Mouse (Mus musculus) small intestine, adult 2 months (tissue): ENCODE results near the gene Hrasls. TPM values are rescaled to one million over a fixed set of nuclear protein-coding genes. Genes with fewer than 3 reads are reported as not detected.

Experiments used
- H3K27ac ChIP-seq: fragments of 200-500 bp; 2 replicates; pipeline ENCODE4 v1.5.1; 2012; ENCODE audit warnings: low read depth, low read length, control low read depth, inconsistent platforms; ENCODE audit not compliant: insufficient read depth
- H3K27me3 ChIP-seq: fragments of 200-500 bp; 2 replicates; pipeline ENCODE4 v1.6.1; 2012; ENCODE audit warnings: mild to moderate bottlenecking, moderate library complexity, low read length, inconsistent platforms; ENCODE audit not compliant: control insufficient read depth, insufficient read depth
- H3K36me3 ChIP-seq: fragments of 200-500 bp; 2 replicates; pipeline ENCODE4 v1.6.1; 2012; ENCODE audit warnings: mild to moderate bottlenecking, low read length, control low read depth, inconsistent platforms; ENCODE audit not compliant: control insufficient read depth, insufficient read depth
- H3K4me1 ChIP-seq: fragments of 200-500 bp; 2 replicates; pipeline ENCODE4 v1.6.1; 2012; ENCODE audit warnings: low read length, inconsistent platforms, mixed read lengths; ENCODE audit not compliant: control insufficient read depth, insufficient read depth, insufficient read length
- H3K4me3 ChIP-seq: fragments of 200-500 bp; 2 replicates; pipeline ENCODE4 v1.5.1; 2012; ENCODE audit warnings: low read depth, mild to moderate bottlenecking, control low read depth, inconsistent platforms, low read length, moderate library complexity
- CTCF ChIP-seq: fragments of 200-500 bp; IDR thresholded peaks from 2 replicates; pipeline ENCODE4 v1.5.1; 2012; ENCODE audit warnings: low read depth, mild to moderate bottlenecking, control low read depth, inconsistent platforms, low read length, moderate library complexity, mixed read lengths; ENCODE audit not compliant: insufficient replicate concordance, insufficient read length; ENCODE audit errors: extremely low read depth
- POLR2A ChIP-seq: fragments of 200-500 bp; IDR thresholded peaks from 2 replicates; pipeline ENCODE4 v1.6.1; 2012; ENCODE audit warnings: low read depth, mild to moderate bottlenecking, control low read depth, inconsistent platforms, low read length, moderate library complexity
- WGBS: fragments of 180-500 bp; shearing (Covaris S2); methylation state at CpG from one replicate; pipeline ENCODE4 v1.1.7; 2018; 5-methylcytosine and 5-hydroxymethylcytosine counted together
- polyA plus RNA-seq: library from polyadenylated mRNA; depleted of rRNA; stranded (reverse); fragments of >200 nt; gene quantifications from 2 replicates; pipeline ENCODE4 v1.2.3, GENCODE M21; 2012

Gene Hrasls
- polyA plus RNA-seq, 1 experiment: not detected

DNA sequence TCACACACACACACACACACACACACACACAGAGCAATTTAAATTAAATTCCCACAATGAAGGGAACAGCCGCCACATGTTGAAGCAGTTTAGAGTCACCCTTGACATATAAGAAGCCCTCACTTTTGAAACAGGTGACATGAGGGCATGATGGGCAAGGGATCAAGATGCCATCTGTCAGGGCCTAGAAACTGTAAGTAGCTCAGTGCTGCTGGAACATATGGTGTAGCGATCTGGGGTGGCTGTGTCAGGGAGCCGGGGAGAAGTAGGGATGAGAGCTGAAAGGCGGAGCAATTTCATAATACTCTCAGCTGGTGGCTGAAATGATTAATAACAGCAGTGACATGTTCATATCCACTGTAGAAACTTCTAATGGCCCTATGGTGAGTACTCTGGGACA is 15.5 kb upstream of the Hrasls start:
- Histone ChIP-seq H3K4me1 (0 out of 2 replicates have a peak, but pooled peaks cover under 1% of the 10 kb centered on the region), H3K27me3 (no peaks in the 10 kb centered on the region), H3K36me3 (no peaks in the 10 kb centered on the region), H3K27ac (no peak overlapping the region), H3K4me3 (no peak overlapping the region)
- TF ChIP-seq CTCF: no peak
- TF ChIP-seq POLR2A: no peak
- WGBS: 81% methylated on average over 4 of the region's 4 CpGs

DNA sequence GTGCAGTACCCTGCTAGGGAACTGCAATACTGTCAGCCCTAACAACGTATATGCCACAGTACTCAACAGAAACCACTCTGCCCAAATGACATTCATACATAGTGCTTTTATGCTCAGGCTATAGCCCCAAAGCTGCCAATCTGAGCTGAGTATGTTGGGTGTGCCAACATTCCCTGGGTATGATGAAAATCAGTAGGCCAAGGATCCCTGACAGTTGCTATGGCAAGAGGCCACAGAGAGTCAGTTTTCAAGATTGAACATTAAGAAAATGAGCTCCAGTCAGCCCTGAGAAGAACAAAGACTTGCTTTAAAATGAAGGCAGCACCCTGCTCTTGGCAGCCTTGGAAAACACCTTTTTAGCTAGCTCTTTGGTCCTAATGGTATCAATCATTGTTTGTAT is 14.3 kb upstream of the Hrasls start:
- Histone ChIP-seq H3K4me3 (no peak overlapping the region), H3K4me1 (0 out of 2 replicates have a peak, but pooled peaks cover 2% of the 10 kb centered on the region), H3K27me3 (no peaks in the 10 kb centered on the region), H3K27ac (no peak overlapping the region), H3K36me3 (no peaks in the 10 kb centered on the region)
- TF ChIP-seq CTCF (no peak), POLR2A (no peak)
- 74% methylated on average over 1 of the region's 1 CpGs for WGBS

DNA sequence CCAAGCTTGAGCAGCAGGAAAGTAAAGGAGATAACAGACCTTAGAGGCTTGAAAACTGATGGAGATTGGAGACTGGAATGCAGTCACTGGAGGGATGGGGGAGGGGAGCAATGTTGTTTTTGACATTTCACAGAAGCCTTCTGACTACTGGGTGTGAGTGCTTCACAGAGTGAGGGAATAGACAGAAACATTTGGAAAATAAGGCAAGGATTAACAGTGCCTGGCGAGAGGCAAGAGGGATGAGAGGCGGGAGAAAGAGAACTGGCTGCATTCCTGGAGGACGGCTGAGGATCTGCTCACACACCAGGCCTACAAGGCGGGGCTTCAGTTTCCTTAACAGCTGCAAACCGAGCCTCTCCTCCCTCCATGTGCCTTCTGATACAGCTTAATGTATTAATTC is 11.0 kb upstream of the Hrasls start:
- H3K4me1 ChIP-seq: 0 out of 2 replicates have a peak, but pooled peaks cover 2% of the 10 kb centered on the region
- no peaks in the 10 kb centered on the region for H3K27me3 ChIP-seq
- TF ChIP-seq CTCF (no peak), POLR2A (no peak)
- H3K27ac ChIP-seq: no peak overlapping the region
- H3K36me3 ChIP-seq: no peaks in the 10 kb centered on the region
- WGBS: 27% methylated on average over 5 of the region's 5 CpGs
- no peak overlapping the region for H3K4me3 ChIP-seq

DNA sequence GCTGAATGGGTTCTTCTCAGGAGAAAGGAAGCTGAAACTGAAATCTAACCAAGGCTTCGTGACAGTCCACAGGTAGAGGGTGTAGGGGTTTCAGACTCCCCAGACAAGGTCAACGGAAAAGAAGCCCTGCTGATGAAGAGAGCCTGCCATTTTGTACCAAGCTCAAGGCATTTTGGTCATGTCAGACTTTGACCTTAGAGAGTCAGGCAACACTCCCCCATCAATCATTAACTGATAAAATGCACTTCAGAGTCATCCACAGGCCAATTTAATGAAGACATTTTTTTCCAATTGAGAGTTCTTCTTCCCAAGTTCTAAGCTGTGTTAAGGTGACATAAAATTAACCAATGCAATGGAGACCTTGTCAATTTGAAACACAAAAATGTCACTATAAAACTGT is 8.3 kb upstream of the Hrasls start:
- Histone ChIP-seq H3K36me3 (no peaks in the 10 kb centered on the region), H3K4me3 (no peak overlapping the region), H3K4me1 (0 out of 2 replicates have a peak, but pooled peaks cover 2% of the 10 kb centered on the region), H3K27me3 (no peaks in the 10 kb centered on the region), H3K27ac (no peak overlapping the region)
- TF ChIP-seq CTCF (no peak), POLR2A (no peak)
- WGBS: 65% methylated on average over 2 of the region's 2 CpGs

DNA sequence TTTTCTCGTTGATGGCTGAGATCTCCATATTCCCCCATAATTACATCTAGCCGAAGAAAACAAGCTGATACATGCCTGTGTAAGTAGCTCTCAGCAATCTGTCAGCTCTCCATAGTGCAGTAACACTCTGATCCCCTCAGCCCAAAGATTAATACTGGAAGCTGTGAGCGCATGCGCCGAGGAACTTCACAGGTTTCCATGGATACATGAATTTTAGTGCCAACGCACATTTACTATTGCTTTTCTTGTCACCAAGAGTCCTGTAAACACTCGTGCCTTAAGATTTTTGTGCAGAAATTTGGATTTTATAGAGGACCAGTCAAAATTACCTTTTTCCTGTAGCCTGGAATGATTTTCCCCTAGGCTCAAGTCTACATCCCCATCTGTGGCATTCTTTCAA is 4.6 kb upstream of the Hrasls start:
- H3K4me3 ChIP-seq: no peak overlapping the region
- WGBS: 79% methylated on average over 7 of the region's 7 CpGs
- H3K4me1 ChIP-seq: no peaks in the 10 kb centered on the region
- H3K27ac ChIP-seq: no peak overlapping the region
- no peaks in the 10 kb centered on the region for H3K36me3 ChIP-seq
- no peak for TF ChIP-seq POLR2A
- no peak for TF ChIP-seq CTCF
- no peaks in the 10 kb centered on the region for H3K27me3 ChIP-seq

DNA sequence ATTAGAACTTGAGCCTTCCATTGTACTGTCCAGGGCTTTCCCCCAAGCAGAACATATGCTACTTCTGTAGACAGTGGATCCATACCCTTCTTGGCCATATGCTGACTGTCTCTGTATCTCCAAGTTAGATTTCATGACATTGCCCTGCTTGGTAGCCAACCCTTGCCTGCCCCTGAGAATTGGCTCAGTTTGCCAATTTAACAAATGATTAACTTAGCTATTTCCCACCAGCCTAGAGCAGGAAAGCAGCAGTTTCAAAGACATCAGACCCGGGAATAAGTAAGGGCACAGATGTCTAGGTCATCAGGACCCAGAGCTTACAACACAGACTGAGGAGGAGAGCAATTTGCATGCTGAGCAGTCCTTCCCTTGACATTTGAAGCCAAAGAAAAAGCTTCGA is 3.9 kb upstream of the Hrasls start:
- TF ChIP-seq CTCF (no peak), POLR2A (no peak)
- Histone ChIP-seq H3K36me3 (no peaks in the 10 kb centered on the region), H3K27me3 (no peaks in the 10 kb centered on the region), H3K4me3 (no peak overlapping the region), H3K27ac (no peak overlapping the region), H3K4me1 (no peaks in the 10 kb centered on the region)
- WGBS: 28% methylated on average over 2 of the region's 2 CpGs

DNA sequence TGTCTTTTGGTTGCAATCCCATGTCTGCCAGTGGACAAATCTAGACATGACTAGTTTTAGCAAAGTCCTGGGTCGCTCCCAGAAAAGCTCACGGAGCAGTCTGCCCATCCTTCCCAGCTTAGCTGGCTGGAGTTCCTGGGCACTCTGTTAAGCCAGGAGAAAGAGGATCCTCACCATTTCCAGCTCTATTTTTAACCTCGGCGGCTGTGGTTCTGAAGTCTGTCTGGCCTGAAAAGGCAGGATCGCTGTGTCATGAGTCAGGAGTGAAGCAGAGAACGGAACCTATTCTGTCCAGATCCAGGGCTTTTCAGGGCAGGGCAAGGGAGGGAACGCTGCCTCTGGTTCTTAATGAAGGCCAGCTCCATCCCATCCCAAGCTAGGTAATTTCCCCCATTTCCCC is 654 bp upstream of the Hrasls start:
- 72% methylated on average over 7 of the region's 7 CpGs for WGBS
- Histone ChIP-seq H3K4me3 (no peak overlapping the region), H3K36me3 (no peaks in the 10 kb centered on the region), H3K27me3 (no peaks in the 10 kb centered on the region), H3K27ac (no peak overlapping the region), H3K4me1 (no peaks in the 10 kb centered on the region)
- TF ChIP-seq CTCF: no peak
